Mouse (Mus musculus) heart, adult 11 months (tissue): ENCODE results near the gene Vasp.
"Not testable (repeated sequence)": the region's sequence is repeated elsewhere in the genome, so short reads cannot be mapped to it uniquely, and the experiment has no call there.

Experiments used
- DNase-seq: peaks from one replicate; pipeline ENCODE4 v3.0.0; 2022

The Vasp gene

GRCm38 (mm10) chr7:19303046-19303305, 31.4 kb upstream of the Vasp start:
- DNase-seq, result no peak

- no peak for DNase-seq
Measured at GRCm38 (mm10) chr7:19302264-19303045, 30.8 kb upstream of the Vasp start.

- peak; percentile 90 for DNase-seq
Measured at GRCm38 (mm10) chr7:19301461-19302263, 30.0 kb upstream of the Vasp start.

GRCm38 (mm10) chr7:19300501-19301421, 29.1 kb upstream of the Vasp start:
- peak; percentile 96 for DNase-seq

GRCm38 (mm10) chr7:19299194-19299593, 27.6 kb upstream of the Vasp start:
- no peak for DNase-seq

- no peak for DNase-seq
Measured at GRCm38 (mm10) chr7:19297794-19298193, 26.2 kb upstream of the Vasp start.

GRCm38 (mm10) chr7:19297034-19297433, 25.4 kb upstream of the Vasp start:
- DNase-seq, result no peak

- peak; percentile 99 for DNase-seq
Measured at GRCm38 (mm10) chr7:19295503-19296185, 24.0 kb upstream of the Vasp start.

- peak; percentile 98 for DNase-seq
Measured at GRCm38 (mm10) chr7:19290969-19291596, 19.5 kb upstream of the Vasp start.

GRCm38 (mm10) chr7:19284763-19285162, 13.1 kb upstream of the Vasp start:
- no peak for DNase-seq

GRCm38 (mm10) chr7:19283406-19283804, 11.8 kb upstream of the Vasp start:
- no peak for DNase-seq

- peak; percentile 96 for DNase-seq
Measured at GRCm38 (mm10) chr7:19282791-19283405, 11.3 kb upstream of the Vasp start.

- DNase-seq, result no peak
Measured at GRCm38 (mm10) chr7:19282385-19282784, 10.8 kb upstream of the Vasp start, which contains the start of gene Rtn2. Rtn2 (plus strand) TSS chr7:19282624.

GRCm38 (mm10) chr7:19281680-19282304, 10.2 kb upstream of the Vasp start:
- not testable (repeated sequence) for DNase-seq

- no peak for DNase-seq
Measured at GRCm38 (mm10) chr7:19279581-19280114, 8.0 kb upstream of the Vasp start, which contains the start of gene Ppm1n. Ppm1n (minus strand) TSS chr7:19280064.

- DNase-seq, result no peak
Measured at GRCm38 (mm10) chr7:19279052-19279451, 7.4 kb upstream of the Vasp start.

GRCm38 (mm10) chr7:19276253-19276652, 4.6 kb upstream of the Vasp start:
- no peak for DNase-seq

GRCm38 (mm10) chr7:19272173-19272764, 652 bp upstream of the Vasp start:
- DNase-seq, result peak; percentile 98

- DNase-seq, result peak; percentile 96
Measured at GRCm38 (mm10) chr7:19270509-19271237, 944 bp downstream of the Vasp start.
